Mouse (Mus musculus): ENCODE measurements around the gene Calr4.

- TF ChIP-seq CTCF (IDR thresholded peaks at IDR 0.05; ENCODE audit: extremely low read depth, insufficient read depth, low read length) (no peak), POLR2A (IDR thresholded peaks at IDR 0.05; ENCODE audit: extremely low read depth, insufficient read depth, low read length) (no peak)
These were observed 37.5 kb downstream of the Calr4 start for GRCm38 (mm10) chr4:109271803-109272202.

Measured in cortical plate, adult 2 months (tissue).